Mouse (Mus musculus) liver, embryonic 12.5 days (tissue): ENCODE data around the gene Srpr. TPM values are rescaled to one million over a fixed set of nuclear protein-coding genes. Genes with fewer than 3 reads are reported as not detected.

Source experiments
- polyA plus RNA-seq: library from polyadenylated mRNA; unstranded; fragments of >200 nt; fragmentation: Nextera tagmentation; extraction: Ambion mirVana; gene quantifications from 2 replicates; pipeline ENCODE4 v1.2.1, GENCODE M21; 2016

The Srpr gene
- polyA plus RNA-seq, 1 experiment from 2014 or later, result 70.8 TPM

Other genes starting within 250 kb of the Srpr start
- gene St3gal4, start 80.9 kb upstream of the Srpr start, polyA plus RNA-seq, result 27.9 and 30.1 TPM in 2 replicates
- gene Dcps, start 24.1 kb upstream of the Srpr start, polyA plus RNA-seq, result 65.9 and 66.0 TPM in 2 replicates
- 6.6 TPM in 2 replicates for gene Tirap, start 116 bp downstream of the Srpr start, polyA plus RNA-seq
- gene Foxred1, start 10.9 kb downstream of the Srpr start, polyA plus RNA-seq, result 38.3 and 39.6 TPM in 2 replicates
- gene Fam118b, start 67.6 kb downstream of the Srpr start, polyA plus RNA-seq, result 19.4 and 19.5 TPM in 2 replicates
- 20.7 and 21.0 TPM in 2 replicates for gene Rpusd4, start 67.7 kb downstream of the Srpr start, polyA plus RNA-seq
- gene Cdon, start 221.0 kb downstream of the Srpr start, polyA plus RNA-seq, result 0.96 and 1.0 TPM in 2 replicates